Mouse (Mus musculus): ENCODE measurements around the gene Gm42674. TPM values are rescaled to one million over a fixed set of nuclear protein-coding genes. Genes with fewer than 3 reads are reported as not detected.

Gene Gm42674
- polyA plus RNA-seq, 1 experiment from 2014 or later = not detected

DNA sequence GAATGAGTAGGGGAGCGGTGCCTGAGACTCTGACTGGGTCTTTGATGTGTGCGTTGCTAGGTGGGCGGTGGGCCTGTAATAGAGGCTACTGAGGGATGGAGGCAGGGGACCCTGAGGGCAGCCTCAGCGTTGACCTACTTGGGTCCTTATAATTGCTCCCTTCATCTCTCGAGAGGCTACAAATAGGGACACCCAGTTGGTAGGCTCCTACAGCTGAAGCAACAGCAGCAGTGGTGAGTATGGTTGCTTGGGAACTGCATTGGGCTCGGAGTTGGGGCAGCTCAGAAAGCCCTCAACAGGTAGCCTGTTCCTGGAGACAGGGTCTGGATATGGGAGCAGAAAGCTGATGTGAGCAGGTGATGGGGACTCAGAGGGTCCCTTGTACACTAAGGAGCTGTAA is 1.7 kb upstream of the Gm42674 start:
- no peak for ATAC-seq (ENCODE audit: low FRiP score, low read depth)
- WGBS = 87% methylated on average over 6 of the region's 6 CpGs
- H3K36me3 ChIP-seq = no peaks in the 10 kb centered on the region

DNA sequence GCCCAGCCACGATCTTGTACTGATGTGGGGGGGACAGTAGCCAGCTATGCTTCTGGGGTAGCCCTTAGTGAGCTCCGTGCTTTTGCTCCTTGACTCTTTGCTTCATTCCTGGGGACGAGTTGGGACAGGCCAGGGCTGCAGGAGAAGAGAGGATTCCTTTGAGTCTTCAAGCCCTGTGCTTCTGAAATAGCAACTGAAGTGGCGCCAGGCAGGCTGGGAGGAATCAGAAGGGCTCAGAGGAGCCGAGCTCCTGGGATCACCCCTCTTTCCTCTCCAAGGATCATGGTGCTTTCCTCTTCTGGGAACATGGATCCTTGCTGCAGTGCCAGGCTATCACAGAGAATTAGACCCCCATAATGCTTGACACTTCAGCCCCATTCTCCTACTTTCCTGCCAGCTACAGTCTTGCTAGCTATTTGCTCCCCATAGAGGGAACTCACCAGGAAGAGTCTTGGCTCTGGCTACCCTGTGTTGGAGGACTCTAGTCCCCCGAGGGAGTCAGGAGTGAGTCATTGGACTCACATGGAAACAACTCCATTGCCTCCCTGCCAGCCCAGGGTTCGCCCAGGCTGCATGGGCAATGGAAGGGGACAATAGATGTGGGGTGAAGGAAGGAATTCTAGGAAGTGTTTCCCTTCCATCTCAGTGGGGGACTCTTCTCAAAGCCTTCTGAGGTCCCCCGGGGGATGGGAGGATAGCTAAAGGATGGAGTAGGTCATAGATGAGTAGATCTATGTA is 1.1 kb upstream of the Gm42674 start:
- no peak overlapping the region for H3K9ac ChIP-seq (replicated peaks)
- H3K27ac ChIP-seq (replicated peaks) = no peak overlapping the region
- no peaks in the 10 kb centered on the region for H3K27me3 ChIP-seq
- no peaks in the 10 kb centered on the region for H3K9me3 ChIP-seq
- 77% methylated on average over 8 of the region's 8 CpGs for WGBS
- H3K4me2 ChIP-seq (replicated peaks) = no peak overlapping the region
- H3K36me3 ChIP-seq = no peaks in the 10 kb centered on the region
- no peak overlapping the region for H3K4me3 ChIP-seq
- H3K4me1 ChIP-seq = peaks cover 4% of the 10 kb centered on the region; the same call in 1 of the 2 replicates
- no peak for ATAC-seq (ENCODE audit: low FRiP score, low read depth)

More for the DNA sequence above, 1.7 kb upstream of the Gm42674 start:
- H3K27ac ChIP-seq (replicated peaks) = no peak overlapping the region
- no peaks in the 10 kb centered on the region for H3K27me3 ChIP-seq
- H3K9me3 ChIP-seq = no peaks in the 10 kb centered on the region
- H3K4me2 ChIP-seq (replicated peaks) = no peak overlapping the region
- no peak overlapping the region for H3K4me3 ChIP-seq
- peaks cover 4% of the 10 kb centered on the region; the same call in 1 of the 2 replicates for H3K4me1 ChIP-seq
- no peak overlapping the region for H3K9ac ChIP-seq (replicated peaks)

- ATAC-seq (ENCODE audit: low FRiP score, low read depth) = no peak
- H3K4me1 ChIP-seq = peaks cover 4% of the 10 kb centered on the region; the same call in 1 of the 2 replicates
- H3K9ac ChIP-seq (replicated peaks) = no peak within 1 kb of the TSS
- H3K27me3 ChIP-seq = no peaks in the 10 kb centered on the region
- no peaks in the 10 kb centered on the region for H3K36me3 ChIP-seq
- no peaks in the 10 kb centered on the region for H3K9me3 ChIP-seq
- H3K4me2 ChIP-seq (replicated peaks) = no peak within 1 kb of the TSS
- H3K27ac ChIP-seq (replicated peaks) = no peak within 1 kb of the TSS
- H3K4me3 ChIP-seq = no peak within 1 kb of the TSS
- WGBS = 58% methylated on average over 3 of the region's 3 CpGs
Observed at GRCm38 (mm10) chr3:90603623-90604022, 1.9 kb downstream of the Gm42674 start, which contains the start of gene S100a4. Gene S100a4 (plus strand): TSS chr3:90603771.

DNA sequence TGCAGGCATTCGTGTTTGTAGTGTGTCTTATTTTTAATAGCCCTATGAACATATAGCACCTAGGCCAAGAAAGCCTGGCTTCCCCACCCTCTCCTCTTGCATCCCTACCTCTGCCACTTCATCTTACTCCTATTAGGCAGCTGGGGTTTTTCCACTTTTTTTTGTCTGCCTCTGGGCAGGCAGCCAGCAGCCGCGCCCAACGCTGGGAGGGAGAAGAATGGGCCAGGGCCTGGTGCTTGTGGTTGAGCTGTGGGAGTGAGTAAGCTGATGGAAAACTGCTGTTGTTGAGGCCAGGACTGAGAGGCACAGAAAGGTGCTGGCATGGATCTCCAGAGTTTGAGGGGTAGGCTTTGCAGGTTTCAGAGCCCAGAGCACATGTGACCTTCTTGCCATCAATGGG is 2.7 kb downstream of the Gm42674 start:
- Histone ChIP-seq H3K27me3 (no peaks in the 10 kb centered on the region), H3K4me2 (replicated peaks) (no peak overlapping the region), H3K36me3 (no peaks in the 10 kb centered on the region), H3K4me3 (no peak overlapping the region), H3K9me3 (no peaks in the 10 kb centered on the region), H3K4me1 (peaks cover 4% of the 10 kb centered on the region; the same call in 1 of the 2 replicates), H3K9ac (replicated peaks) (no peak overlapping the region), H3K27ac (replicated peaks) (no peak overlapping the region)
- peak; percentile 27; the same call in 1 of the 2 replicates for ATAC-seq (ENCODE audit: low FRiP score, low read depth)
- 64% methylated on average over 4 of the region's 4 CpGs for WGBS

DNA sequence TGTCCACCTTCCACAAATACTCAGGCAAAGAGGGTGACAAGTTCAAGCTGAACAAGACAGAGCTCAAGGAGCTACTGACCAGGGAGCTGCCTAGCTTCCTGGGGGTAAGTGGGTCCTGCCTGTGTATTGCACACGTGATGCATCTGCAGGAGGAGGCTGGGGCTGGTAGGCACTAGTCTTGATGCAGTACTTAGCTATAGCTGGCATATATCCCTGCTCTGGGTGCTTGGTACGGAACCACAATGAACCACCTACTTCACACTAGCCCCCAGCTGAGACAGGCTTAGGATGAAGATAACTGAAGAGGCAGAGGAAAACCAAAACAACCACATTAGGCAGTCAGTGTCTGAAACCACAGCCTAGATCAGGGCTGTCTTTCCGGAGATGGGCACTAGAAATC is 3.3 kb downstream of the Gm42674 start:
- Histone ChIP-seq H3K4me1 (peaks cover 4% of the 10 kb centered on the region; the same call in 1 of the 2 replicates), H3K27me3 (no peaks in the 10 kb centered on the region), H3K9me3 (no peaks in the 10 kb centered on the region), H3K27ac (replicated peaks) (no peak overlapping the region), H3K9ac (replicated peaks) (no peak overlapping the region), H3K4me2 (replicated peaks) (no peak overlapping the region), H3K4me3 (no peak overlapping the region), H3K36me3 (no peaks in the 10 kb centered on the region)
- ATAC-seq (ENCODE audit: low FRiP score, low read depth) = no peak
- 88% methylated on average over 3 of the region's 3 CpGs for WGBS

DNA sequence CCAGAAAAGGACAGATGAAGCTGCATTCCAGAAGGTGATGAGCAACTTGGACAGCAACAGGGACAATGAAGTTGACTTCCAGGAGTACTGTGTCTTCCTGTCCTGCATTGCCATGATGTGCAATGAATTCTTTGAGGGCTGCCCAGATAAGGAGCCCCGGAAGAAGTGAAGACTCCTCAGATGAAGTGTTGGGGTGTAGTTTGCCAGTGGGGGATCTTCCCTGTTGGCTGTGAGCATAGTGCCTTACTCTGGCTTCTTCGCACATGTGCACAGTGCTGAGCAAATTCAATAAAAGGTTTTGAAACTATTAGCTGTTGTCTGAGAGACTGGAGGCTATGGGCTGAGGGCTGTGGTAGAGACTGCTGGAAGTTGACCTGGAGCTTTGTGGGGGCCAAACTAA is 4.0 kb downstream of the Gm42674 start:
- 86% methylated on average over 2 of the region's 2 CpGs for WGBS

GRCm38 (mm10) chr3:90606185-90606584 is 4.5 kb downstream of the Gm42674 start:
- H3K4me3 ChIP-seq = no peak overlapping the region
- 84% methylated on average over 6 of the region's 6 CpGs for WGBS
- H3K4me1 ChIP-seq = peaks cover 4% of the 10 kb centered on the region; the same call in 1 of the 2 replicates
- ATAC-seq (ENCODE audit: low FRiP score, low read depth) = no peak
- H3K27me3 ChIP-seq = no peaks in the 10 kb centered on the region
- no peaks in the 10 kb centered on the region for H3K9me3 ChIP-seq
- H3K9ac ChIP-seq (replicated peaks) = no peak overlapping the region
- H3K4me2 ChIP-seq (replicated peaks) = no peak overlapping the region
- no peak overlapping the region for H3K27ac ChIP-seq (replicated peaks)
- H3K36me3 ChIP-seq = no peaks in the 10 kb centered on the region

More for the DNA sequence above, 4.0 kb downstream of the Gm42674 start:
- peaks cover 4% of the 10 kb centered on the region; the same call in 1 of the 2 replicates for H3K4me1 ChIP-seq
- H3K9ac ChIP-seq (replicated peaks) = no peak overlapping the region
- H3K4me3 ChIP-seq = no peak overlapping the region
- no peaks in the 10 kb centered on the region for H3K36me3 ChIP-seq
- no peak overlapping the region for H3K4me2 ChIP-seq (replicated peaks)
- no peaks in the 10 kb centered on the region for H3K9me3 ChIP-seq
- no peaks in the 10 kb centered on the region for H3K27me3 ChIP-seq
- ATAC-seq (ENCODE audit: low FRiP score, low read depth) = no peak
- H3K27ac ChIP-seq (replicated peaks) = no peak overlapping the region

GRCm38 (mm10) chr3:90607361-90607760 is 5.7 kb downstream of the Gm42674 start:
- Histone ChIP-seq H3K27me3 (no peaks in the 10 kb centered on the region), H3K9ac (replicated peaks) (no peak overlapping the region), H3K4me1 (peaks cover 4% of the 10 kb centered on the region; the same call in 1 of the 2 replicates), H3K36me3 (no peaks in the 10 kb centered on the region), H3K27ac (replicated peaks) (no peak overlapping the region), H3K4me3 (no peak overlapping the region), H3K4me2 (replicated peaks) (no peak overlapping the region), H3K9me3 (no peaks in the 10 kb centered on the region)
- 81% methylated on average over 3 of the region's 3 CpGs for WGBS
- ATAC-seq (ENCODE audit: low FRiP score, low read depth) = no peak

- H3K4me1 ChIP-seq = peaks cover 10% of the 10 kb centered on the region; the same call in 1 of the 2 replicates
- no peak within 1 kb of the TSS for H3K9ac ChIP-seq (replicated peaks)
- 56% methylated on average over 3 of the region's 3 CpGs for WGBS
- H3K36me3 ChIP-seq = no peaks in the 10 kb centered on the region
- H3K27ac ChIP-seq (replicated peaks) = no peak within 1 kb of the TSS
- H3K9me3 ChIP-seq = no peaks in the 10 kb centered on the region
- H3K4me2 ChIP-seq (replicated peaks) = no peak within 1 kb of the TSS
- ATAC-seq (ENCODE audit: low FRiP score, low read depth) = no peak
- H3K27me3 ChIP-seq = peaks cover 5% of the 10 kb centered on the region
- no peak within 1 kb of the TSS for H3K4me3 ChIP-seq
Observed at GRCm38 (mm10) chr3:90608223-90608622, 6.5 kb downstream of the Gm42674 start, which contains the start of gene S100a5. Gene S100a5 (plus strand): TSS chr3:90608523.

DNA sequence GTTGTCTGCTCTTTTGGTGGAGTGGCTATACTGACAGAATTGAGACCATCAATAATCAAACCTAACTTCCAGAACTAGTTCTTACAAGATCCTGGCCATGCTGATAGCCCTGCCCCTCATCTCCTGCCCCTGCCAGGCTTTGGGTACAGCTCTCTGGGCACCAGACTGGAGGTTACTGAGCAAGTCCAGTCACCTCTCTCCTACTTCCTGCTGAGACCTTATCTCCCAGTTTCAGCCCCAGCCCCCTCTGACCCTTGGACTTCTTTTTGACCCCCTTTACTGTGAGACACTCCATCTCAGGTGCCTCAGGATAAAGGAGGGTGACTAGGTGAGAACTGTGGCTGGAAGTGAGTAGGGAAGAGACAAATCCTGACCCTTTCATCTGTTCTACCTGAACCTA is 7.4 kb downstream of the Gm42674 start:
- Histone ChIP-seq H3K27ac (replicated peaks) (no peak overlapping the region), H3K4me2 (replicated peaks) (no peak overlapping the region), H3K27me3 (peaks cover 14% of the 10 kb centered on the region), H3K36me3 (no peaks in the 10 kb centered on the region), H3K9ac (replicated peaks) (no peak overlapping the region), H3K4me1 (peaks cover 12% of the 10 kb centered on the region; the same call in 1 of the 2 replicates), H3K4me3 (no peak overlapping the region), H3K9me3 (no peaks in the 10 kb centered on the region)
- no peak for ATAC-seq (ENCODE audit: low FRiP score, low read depth)

GRCm38 (mm10) chr3:90611494-90611893 is 9.8 kb downstream of the Gm42674 start:
- no peak overlapping the region for H3K9ac ChIP-seq (replicated peaks)

DNA sequence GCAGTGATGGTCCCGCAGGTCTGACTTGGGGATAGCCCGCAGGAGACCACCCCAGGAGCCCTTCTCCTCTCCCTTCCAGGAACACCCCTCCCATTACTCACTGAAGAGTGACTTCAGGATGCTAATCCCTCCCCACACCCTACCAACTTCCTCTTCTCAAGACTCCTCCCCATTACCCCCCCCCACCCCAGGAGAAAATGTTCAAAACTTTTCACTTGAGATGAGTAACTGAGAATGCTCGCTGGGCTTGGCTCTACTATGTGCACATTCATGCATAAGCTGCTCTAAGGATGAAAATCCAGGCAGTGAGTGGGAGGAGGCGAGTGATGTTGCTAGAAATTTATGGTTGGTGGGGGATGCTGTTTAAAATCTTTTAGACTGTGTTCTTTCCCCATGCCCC is 10.4 kb downstream of the Gm42674 start:
- Histone ChIP-seq H3K9me3 (no peaks in the 10 kb centered on the region), H3K4me3 (no peak overlapping the region), H3K4me2 (replicated peaks) (no peak overlapping the region), H3K9ac (replicated peaks) (no peak overlapping the region), H3K27ac (replicated peaks) (no peak overlapping the region), H3K4me1 (peaks cover 8% of the 10 kb centered on the region; the same call in 1 of the 2 replicates), H3K36me3 (no peaks in the 10 kb centered on the region), H3K27me3 (peaks cover 20% of the 10 kb centered on the region)
- ATAC-seq (ENCODE audit: low FRiP score, low read depth) = no peak
- whole genome bisulfite sequencing = 64% methylated on average over 4 of the region's 4 CpGs

More at GRCm38 (mm10) chr3:90611494-90611893, 9.8 kb downstream of the Gm42674 start:
- H3K36me3 ChIP-seq = no peaks in the 10 kb centered on the region
- H3K27me3 ChIP-seq = peaks cover 20% of the 10 kb centered on the region
- WGBS = 92% methylated on average over 3 of the region's 3 CpGs
- no peak for ATAC-seq (ENCODE audit: low FRiP score, low read depth)
- no peak overlapping the region for H3K4me3 ChIP-seq
- peaks cover 8% of the 10 kb centered on the region; the same call in 1 of the 2 replicates for H3K4me1 ChIP-seq
- H3K4me2 ChIP-seq (replicated peaks) = no peak overlapping the region
- no peaks in the 10 kb centered on the region for H3K9me3 ChIP-seq
- no peak overlapping the region for H3K27ac ChIP-seq (replicated peaks)

Measured in midbrain, embryonic 12.5 days (tissue).